Mouse (Mus musculus): ENCODE results near the gene Vim.
"Not testable (repeated sequence)": the region's sequence is repeated elsewhere in the genome, so short reads cannot be mapped to it uniquely, and the experiment has no call there.

Gene Vim

DNA sequence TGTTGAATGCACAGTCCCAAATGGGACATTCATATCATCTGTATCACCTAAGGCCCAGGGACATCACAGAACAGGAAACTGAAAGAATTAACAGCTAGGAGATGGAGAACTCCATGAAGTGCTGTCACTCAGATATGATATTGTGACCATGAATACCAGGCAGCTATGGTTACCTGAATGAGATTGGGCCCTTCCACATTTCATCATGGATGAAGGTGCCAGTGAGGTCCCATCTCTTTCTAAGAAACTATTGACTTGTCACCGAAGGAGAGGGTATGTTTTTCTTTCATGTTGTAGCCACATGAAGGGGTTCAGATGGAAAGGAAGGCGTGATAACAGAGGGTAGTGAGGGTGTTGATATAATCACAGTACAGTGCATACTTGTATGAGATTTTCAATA is 13.3 kb upstream of the Vim start:
- DNase-seq (ENCODE audit: low read depth, low spot score): no peak

DNA sequence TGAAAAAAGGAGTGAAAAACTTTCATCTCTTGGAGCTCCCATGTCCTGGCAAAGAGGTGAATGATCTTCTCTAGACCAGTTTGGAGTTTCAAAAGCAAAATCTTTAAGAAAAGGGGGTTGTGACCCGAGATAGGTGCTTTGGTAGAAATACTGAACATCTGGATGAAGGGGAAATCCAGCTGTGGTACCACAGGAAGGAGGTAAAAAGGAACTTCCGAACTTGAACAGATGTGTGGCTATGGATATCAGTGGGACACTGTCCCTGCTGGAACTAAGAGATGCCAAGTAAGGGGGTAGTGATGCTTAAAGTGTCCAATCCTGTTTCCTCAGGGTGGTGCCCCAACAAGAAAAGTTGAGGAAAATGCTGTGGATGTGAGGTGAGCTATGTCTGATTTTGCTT is 3.6 kb upstream of the Vim start:
- no peak for DNase-seq (ENCODE audit: low read depth, low spot score)

DNA sequence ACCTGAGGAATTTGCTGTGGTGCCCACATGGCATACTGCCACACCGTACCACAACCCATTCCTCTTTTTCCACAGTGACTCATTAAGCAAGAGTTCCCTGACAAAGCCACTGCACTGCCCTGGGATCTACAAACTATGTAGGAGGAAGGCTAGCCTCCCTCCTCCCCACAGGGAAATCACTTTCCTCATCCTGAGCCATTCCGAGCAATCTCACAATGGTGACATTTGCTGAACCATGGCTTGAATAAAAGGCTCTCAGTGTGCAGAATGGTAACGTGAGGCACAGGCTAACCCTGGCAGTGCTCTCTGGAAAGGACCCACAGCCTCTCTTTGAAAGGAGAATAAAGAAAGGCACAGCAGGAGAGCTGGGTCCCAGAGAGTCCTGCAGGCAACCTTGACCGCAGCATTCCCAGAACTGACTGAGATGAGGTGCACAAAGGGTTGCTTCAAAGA is 1.6 kb upstream of the Vim start:
- no peak for DNase-seq (ENCODE audit: low read depth, low spot score)

DNA sequence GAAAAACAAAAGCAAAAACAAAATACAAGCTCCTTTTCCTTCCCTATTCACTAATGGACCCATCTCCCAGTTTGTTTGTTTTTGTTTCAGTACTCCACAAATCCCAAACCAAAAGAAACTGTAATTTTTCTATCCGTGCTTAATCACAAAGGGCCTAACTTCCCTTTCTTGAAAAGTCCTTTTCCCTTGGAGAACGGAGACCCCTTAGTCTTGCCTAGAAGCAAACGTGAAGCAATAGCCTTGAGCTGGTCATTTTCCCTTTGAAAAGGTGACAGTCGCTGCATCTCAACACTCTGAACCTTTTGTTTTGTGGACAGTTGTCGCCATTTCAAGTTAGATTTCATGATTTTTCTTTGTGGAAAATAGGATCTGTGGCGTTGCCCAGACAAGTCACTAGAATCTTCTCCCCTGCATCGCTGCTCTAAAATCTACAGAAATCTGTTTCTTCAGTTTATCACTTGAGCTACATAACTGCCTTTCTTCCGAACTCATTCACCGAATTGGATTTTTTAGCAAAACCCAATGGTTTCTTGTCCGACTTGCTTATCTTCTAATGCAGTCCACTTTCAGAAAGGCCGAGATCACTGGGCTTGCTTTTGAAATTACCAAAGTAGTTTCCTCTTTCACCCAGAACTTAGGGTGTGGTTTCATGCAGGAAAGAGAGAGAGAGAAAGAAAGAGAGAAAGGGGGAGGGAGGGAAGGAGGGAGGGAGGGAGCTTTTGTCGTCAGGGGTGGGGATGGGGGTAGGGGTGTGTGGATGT is 900 bp upstream of the Vim start:
- no peak for DNase-seq (ENCODE audit: low read depth, low spot score)

DNA sequence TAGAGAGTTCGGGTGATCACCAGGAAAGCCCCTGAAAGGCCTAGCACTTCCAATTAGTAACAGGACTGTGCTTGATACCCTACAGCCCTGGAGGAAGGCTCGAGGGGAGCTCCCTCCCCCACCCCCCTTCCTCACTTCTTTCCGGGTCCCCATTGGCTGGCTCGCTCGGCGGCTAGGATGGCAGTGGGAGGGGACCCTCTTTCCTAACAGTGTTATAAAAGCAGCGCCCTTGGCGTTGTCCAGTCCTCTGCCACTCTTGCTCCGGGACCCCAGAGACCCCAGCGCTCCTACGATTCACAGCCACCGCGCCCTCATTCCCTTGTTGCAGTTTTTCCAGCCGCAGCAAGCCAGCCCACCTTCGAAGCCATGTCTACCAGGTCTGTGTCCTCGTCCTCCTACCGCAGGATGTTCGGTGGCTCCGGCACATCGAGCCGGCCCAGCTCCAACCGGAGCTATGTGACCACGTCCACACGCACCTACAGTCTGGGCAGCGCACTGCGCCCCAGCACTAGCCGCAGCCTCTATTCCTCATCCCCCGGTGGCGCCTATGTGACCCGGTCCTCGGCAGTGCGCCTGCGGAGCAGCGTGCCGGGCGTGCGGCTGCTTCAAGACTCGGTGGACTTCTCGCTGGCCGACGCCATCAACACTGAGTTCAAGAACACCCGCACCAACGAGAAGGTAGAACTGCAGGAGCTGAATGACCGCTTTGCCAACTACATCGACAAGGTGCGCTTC is 506 bp downstream of the Vim start:
- DNase-seq (ENCODE audit: low read depth, low spot score): no peak

DNA sequence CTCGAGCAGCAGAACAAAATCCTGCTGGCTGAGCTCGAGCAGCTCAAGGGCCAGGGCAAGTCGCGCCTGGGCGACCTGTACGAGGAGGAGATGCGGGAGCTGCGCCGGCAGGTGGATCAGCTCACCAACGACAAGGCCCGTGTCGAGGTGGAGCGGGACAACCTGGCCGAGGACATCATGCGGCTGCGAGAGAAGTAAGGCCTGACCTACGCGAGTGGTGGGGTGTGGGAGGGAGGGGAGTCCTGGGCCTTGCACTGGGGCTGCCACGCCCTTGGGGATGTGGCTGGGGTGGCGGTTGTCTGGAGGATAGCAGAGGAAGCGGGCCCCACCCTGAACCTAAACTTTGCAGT is 1.0 kb downstream of the Vim start:
- no peak for DNase-seq (ENCODE audit: low read depth, low spot score)

DNA sequence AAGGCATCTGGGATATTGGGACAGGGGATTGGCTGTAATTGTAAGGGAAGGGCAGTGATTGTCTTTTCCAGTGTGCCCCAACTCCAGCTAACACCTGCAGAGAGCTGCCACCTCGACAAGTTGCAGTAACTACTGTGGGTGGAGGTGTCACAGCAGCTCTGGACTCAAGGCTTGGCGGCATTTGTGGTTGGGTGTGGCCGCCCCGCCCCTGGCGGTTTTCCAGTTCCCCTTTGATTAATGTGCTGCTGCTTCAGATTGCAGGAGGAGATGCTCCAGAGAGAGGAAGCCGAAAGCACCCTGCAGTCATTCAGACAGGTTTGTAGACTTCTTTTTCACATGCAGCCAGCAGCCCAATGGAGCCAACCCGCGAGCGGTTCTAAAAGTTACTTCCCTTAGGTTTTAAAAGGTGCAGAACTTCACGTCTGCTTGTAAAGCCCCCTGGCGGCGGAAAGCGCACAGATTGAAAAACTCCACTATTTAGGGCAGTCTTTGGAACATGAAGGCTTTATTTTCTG is 1.6 kb downstream of the Vim start:
- no peak for DNase-seq (ENCODE audit: low read depth, low spot score)

DNA sequence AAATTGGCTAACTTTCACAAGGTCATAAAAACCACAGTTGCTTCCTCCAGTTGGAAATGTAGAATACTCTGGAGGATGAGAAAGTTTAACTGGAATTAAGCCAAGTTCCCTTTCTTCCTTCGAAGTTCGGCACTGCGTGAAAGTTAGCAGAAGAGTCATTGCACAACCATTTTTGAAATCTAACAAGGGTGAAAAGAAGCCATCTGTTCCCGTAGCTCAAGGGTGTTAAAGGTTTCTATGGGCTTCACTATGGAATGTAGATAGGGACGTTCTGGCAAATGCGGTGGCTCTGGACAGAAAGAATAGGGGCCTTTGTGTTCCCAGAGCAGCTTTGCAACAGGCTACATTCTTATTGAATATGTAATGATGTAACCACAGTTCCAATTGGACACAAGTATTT is 2.2 kb downstream of the Vim start:
- no peak for DNase-seq (ENCODE audit: low read depth, low spot score)

DNA sequence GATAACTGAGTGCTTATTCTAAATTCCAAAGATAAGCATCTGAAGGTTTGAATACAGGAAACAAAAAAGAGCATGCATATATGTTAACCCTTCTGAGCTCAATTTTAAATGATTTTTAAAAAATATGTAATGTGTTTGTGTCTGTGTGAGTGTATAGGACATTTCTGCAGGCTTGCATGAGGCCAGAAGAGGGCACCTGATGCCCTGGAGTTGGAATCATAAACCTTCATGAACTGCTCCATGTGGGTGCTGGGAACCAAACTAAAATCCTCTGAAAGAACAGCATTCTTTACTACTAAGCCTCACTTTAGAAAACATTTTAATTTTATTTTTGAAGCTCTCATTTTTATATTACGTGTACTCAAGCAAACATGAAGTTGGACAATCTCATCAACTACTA is 3.7 kb downstream of the Vim start:
- no peak for DNase-seq (ENCODE audit: low read depth, low spot score)

DNA sequence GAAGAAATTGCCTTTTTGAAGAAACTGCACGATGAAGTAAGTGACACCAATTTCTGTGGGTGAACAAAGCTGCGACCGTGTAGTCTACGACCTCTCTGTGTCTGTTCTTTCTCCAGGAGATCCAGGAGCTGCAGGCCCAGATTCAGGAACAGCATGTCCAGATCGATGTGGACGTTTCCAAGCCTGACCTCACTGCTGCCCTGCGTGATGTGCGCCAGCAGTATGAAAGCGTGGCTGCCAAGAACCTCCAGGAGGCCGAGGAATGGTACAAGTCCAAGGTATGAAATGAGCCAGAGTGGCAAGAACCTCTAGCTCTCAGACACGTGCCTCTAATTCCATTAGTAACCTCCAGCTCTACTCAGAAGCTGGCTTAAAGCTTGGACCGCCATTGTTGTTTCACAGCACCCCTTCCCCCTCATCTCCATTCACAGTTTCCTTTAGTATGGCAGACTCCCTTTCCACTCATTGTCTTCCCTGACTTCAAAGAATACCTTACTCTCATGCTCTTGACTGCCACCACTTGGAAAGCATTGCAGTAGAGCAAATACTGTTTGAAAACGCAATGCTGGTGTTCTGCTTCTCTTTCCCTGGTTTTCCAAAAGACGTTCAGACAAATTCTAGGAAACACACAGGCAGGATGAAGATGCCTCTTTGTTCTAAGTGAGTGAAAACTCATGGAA is 4.9 kb downstream of the Vim start:
- no peak for DNase-seq (ENCODE audit: low read depth, low spot score)

DNA sequence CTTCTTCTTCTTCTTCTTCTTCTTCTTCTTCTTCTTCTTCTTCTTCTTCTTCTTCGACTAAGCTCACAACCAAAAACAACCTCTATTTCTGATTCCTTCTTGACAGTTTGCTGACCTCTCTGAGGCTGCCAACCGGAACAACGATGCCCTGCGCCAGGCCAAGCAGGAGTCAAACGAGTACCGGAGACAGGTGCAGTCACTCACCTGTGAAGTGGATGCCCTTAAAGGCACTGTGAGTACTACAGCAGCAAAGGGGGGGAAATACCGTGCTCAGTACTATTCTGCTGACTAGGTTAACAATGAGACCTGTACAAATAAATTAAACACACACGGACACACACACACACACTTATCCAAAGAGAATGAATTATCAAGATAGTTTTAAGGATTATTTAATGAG is 5.6 kb downstream of the Vim start:
- no peak for DNase-seq (ENCODE audit: low read depth, low spot score)

DNA sequence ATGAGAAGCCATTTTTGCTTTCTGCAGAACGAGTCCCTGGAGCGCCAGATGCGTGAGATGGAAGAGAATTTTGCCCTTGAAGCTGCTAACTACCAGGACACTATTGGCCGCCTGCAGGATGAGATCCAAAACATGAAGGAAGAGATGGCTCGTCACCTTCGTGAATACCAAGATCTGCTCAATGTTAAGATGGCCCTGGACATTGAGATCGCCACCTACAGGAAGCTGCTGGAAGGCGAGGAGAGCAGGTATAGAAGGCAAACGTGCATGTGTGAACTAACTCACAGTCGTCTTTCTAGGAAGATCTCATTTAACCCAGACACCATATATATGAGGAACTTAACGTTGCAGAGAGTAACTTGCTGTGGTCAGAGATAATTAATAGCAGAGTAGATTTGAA is 6.3 kb downstream of the Vim start:
- no peak for DNase-seq (ENCODE audit: low read depth, low spot score)

DNA sequence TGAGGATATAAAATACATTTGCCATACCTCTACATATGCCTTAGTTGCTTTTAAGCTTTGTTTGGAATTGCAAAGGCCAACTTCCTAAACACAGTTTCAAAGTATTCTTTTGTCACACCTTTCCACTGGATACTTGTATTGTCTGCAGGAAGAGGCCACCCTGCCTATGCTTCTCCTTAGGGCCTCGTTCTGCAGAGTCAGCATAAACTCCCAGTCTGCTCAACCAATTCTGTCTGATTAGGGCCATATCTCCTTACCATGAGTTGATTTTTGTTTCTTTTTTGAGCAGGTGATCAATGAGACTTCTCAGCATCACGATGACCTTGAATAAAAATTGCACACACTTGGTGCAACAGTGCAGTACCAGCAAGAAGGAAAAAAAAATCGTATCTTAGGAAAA is 8.5 kb downstream of the Vim start:
- no peak for DNase-seq (ENCODE audit: low read depth, low spot score)

DNA sequence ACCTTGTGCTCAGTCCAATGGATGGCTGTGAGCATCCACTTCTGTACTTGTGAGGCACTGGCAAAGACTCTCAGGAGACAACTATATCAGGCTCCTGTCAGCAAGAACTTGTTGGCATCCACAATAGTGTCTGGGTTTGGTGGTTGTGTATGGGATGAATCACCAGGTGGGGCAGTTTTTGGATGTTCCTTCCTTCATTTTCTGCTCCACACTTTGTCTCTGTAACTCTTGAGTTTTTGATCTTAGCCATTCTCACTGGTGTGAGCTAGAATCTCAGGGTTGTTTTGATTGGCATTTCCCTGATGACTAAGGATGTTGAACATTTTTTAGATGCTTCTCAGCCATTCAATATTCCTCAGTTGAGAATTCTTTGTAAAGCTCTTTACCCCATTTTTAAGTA is 10.0 kb downstream of the Vim start:
- not testable (repeated sequence) for DNase-seq (ENCODE audit: low read depth, low spot score)

DNA sequence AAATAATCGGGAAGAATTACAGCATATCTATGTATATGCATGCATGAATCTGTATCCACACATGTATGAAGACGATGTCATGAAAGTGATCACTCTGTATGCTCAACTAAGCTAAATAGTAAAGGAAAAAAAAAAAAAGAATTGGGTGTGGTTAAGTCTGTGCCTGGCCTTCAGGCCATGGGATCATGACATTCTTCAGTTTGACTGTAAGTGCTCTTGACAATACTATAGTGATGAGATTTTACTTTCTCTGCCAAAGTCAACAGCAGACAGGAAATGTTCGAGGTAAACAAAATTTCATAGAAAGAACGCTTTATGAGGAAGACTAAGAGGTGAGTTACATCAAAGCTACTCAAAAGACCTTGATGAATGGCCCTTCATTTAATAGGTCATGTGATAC is 19.6 kb downstream of the Vim start:
- no peak for DNase-seq (ENCODE audit: low read depth, low spot score)

DNA sequence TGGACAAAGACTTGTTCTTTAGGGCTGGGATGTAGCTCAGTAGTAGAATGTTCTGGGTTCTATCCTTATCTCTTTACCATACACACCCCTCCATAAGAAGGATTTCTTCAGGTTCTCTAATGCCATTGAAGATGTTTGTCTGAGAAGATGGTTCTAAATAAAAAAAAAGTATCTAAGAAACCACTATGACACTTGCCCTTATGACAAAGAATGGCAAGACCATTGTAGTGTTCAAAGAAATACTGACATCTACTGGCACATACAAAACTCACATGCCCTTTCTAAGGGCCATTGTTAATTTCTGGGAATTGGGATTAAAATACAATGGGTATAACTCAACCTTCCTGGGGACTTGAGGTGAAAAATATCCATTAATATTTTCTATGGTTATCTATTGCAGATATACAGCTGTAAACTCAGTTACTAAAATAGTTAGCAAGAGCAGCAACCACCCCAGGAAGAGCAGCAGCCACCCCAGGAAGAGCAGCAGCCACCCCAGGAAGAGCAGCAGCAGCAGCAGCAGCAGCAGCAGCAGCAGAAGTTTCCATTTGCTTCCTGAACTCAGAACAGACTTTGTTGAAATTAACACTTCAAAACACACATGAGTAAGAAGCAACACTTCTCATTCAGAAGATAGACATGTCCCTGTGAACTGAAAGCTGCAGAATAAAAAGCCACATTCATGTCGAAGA is 23.4 kb downstream of the Vim start:
- no peak for DNase-seq (ENCODE audit: low read depth, low spot score)

DNA sequence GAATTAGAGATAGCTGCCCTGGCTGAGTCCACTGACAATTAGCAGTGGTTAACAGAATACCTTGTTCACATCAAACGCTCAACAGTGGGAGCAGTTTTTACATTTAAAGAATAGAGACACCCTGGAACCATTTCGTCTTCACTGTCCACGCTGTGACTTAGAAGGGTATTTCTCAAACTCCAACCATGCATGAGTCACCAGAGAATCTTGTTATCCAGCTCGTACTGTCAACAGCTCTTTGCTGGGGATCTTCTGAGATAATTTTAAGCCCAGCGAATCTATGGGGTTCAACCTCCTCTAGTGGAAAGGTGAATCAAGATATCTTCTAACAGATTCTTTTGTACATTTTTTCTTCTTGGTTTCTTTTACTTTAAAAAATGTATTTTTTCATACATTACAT is 24.4 kb downstream of the Vim start:
- no peak for DNase-seq (ENCODE audit: low read depth, low spot score)

DNA sequence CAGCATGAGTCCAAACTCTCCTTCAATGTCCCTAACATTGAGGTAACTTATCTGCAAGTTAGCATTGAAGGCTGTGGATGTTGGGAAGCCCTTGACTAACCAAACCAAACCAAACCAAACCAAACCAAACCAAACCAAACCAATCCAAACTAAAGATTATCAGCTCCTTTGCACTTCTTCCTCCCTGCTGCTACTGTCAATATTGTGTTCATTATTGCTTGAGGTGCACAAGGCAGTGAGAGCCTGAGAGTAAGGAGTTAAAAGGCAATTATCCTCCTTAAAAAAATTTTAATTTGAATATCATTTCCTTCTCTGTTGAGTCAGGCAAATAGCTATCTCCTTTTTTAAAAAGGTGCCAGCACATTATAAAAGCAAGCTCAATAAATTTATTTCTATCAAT is 29.4 kb downstream of the Vim start:
- no peak for DNase-seq (ENCODE audit: low read depth, low spot score)

DNA sequence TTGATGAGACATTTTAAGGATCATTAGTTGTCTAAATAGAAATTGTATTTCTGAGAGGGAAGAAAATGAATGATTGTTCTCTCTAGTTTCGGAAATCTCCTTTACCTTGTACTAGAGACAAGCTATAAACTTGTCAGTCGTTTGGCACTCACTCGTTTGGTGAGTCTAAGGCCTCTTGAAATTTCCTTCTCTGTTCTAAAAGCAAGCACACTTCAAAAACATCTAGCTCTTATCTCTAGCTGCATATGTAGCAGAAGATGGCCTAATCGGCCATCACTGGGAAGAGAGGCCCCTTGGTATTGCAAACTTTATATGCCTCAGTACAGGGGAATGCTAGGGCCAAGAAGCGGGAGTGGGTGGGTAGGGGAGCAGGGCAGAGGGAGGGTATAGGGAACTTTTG is 29.9 kb downstream of the Vim start:
- not testable (repeated sequence) for DNase-seq (ENCODE audit: low read depth, low spot score)

DNA sequence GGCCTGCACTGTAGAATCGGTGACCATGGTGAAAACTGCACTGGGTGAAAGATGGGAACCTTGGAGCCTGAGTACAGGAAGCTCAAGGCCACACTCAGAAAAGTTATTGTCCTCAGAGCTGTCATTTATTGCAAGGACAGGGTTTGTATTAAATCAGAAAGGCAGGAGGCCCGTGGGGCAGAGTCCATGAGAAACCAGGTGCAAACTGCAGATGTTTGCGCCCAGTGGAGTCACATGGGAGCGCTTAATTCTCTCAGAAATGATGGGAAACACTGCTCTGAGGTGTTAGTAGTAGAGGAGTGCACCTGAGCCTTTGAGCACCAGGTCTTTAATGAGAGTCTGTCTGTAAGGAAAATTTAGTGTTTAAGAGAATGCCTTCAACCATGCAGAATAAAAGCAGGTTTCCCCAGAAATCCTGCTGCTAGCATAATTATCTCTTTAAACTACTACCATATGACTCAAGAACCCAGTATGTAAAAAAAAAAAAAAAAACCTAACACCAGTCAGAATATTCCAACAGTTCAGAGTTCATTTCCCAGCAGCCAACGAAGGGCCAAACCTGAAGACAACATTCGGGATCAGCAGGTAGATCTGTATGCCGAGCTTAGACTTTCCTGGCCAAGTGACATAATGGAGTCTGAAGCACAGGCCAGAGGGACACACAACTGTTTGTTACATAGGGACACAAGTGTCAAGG is 56.6 kb downstream of the Vim start:
- DNase-seq (ENCODE audit: low read depth, low spot score): no peak

Measured in retina, adult 2 months (tissue).